Mouse (Mus musculus) limb, embryonic 11.5 days (tissue): ENCODE measurements around the gene Adam10. TPM values are rescaled to one million over a fixed set of nuclear protein-coding genes. Genes with fewer than 3 reads are reported as not detected.
A peak's percentile ranks its signal among the peaks of the same experiment; 100 is the strongest.

ENCODE experiments used
- ATAC-seq: fragments of 200-750 bp; cut with Nextera tagmentation; 2 replicates; pipeline ENCODE4 v1.8.0; 2017; ENCODE audit warnings: low read depth; ENCODE audit not compliant: insufficient number of reproducible peaks, low FRiP score, low TSS enrichment
- DNase-seq: peaks from one replicate; pipeline ENCODE4 v3.0.0-alpha.2; 2015; ENCODE audit warnings: low spot score
- H3K27ac ChIP-seq: fragments of 300-500 bp; sonication (generic); replicated peaks from 2 replicates; pipeline ENCODE4 v1.5.1; 2014; ENCODE audit warnings: low read depth, mild to moderate bottlenecking, low read length
- H3K27me3 ChIP-seq: fragments of 300-500 bp; sonication (generic); 2 replicates; pipeline ENCODE4 v1.6.1; 2014; ENCODE audit warnings: mild to moderate bottlenecking, low read length, mixed read lengths; ENCODE audit not compliant: control insufficient read depth, insufficient read depth
- H3K36me3 ChIP-seq: fragments of 300-500 bp; sonication (generic); 2 replicates; pipeline ENCODE4 v1.6.1; 2014; ENCODE audit warnings: mild to moderate bottlenecking, low read length, moderate library complexity, mixed read lengths; ENCODE audit not compliant: control insufficient read depth, insufficient read depth
- H3K4me1 ChIP-seq: fragments of 300-500 bp; sonication (generic); 2 replicates; pipeline ENCODE4 v1.6.1; 2014; ENCODE audit warnings: low read length, mixed read lengths; ENCODE audit not compliant: control insufficient read depth, insufficient read depth
- H3K4me2 ChIP-seq: fragments of 300-500 bp; sonication (generic); 2 replicates; pipeline ENCODE4 v1.6.1; 2014; ENCODE audit warnings: low read depth, mild to moderate bottlenecking, moderate library complexity; ENCODE audit not compliant: severe bottlenecking
- H3K4me3 ChIP-seq: fragments of 300-500 bp; sonication (generic); 2 replicates; pipeline ENCODE4 v1.5.1; 2014; ENCODE audit warnings: low read depth, low read length
- H3K9ac ChIP-seq: fragments of 300-500 bp; sonication (generic); 2 replicates; pipeline ENCODE4 v1.6.1; 2014; ENCODE audit warnings: mild to moderate bottlenecking, low read length
- H3K9me3 ChIP-seq: fragments of 300-500 bp; sonication (generic); 2 replicates; pipeline ENCODE4 v1.6.1; 2016; ENCODE audit warnings: low read length; ENCODE audit not compliant: control insufficient read depth
- WGBS: fragments of 180-500 bp; shearing (Covaris S2); extraction: QIAGEN DNeasy Blood & Tissue Kit; methylation state at CpG from one replicate; pipeline ENCODE4 v1.1.7; 2014; 5-methylcytosine and 5-hydroxymethylcytosine counted together
- polyA plus RNA-seq: library from polyadenylated mRNA; unstranded; fragments of >200 nt; fragmentation: Nextera tagmentation; extraction: Ambion mirVana; gene quantifications from 2 replicates; pipeline ENCODE4 v1.2.1, GENCODE M21; 2014

Adam10 gene
- polyA plus RNA-seq, 1 experiment from 2014 or later, result 52.4 TPM

GRCm38 (mm10) chr9:70655764-70656129 lies 23.1 kb upstream of the Adam10 start:
- H3K4me1 ChIP-seq, result no peaks in the 10 kb centered on the region
- no peak overlapping the region for H3K27ac ChIP-seq
- H3K4me3 ChIP-seq, result no peak overlapping the region
- DNase-seq (no peak), ATAC-seq (no peak)
- no peak overlapping the region for H3K9ac ChIP-seq
- no peaks in the 10 kb centered on the region for H3K27me3 ChIP-seq
- H3K4me2 ChIP-seq, result peak overlapping the region; percentile 88; the same call in 1 of the 2 replicates
- no peaks in the 10 kb centered on the region for H3K36me3 ChIP-seq
- no peaks in the 10 kb centered on the region for H3K9me3 ChIP-seq
- 53% methylated on average over 2 of the region's 2 CpGs for WGBS

- H3K9ac ChIP-seq, result peak within 1 kb of the TSS; percentile 70
- ATAC-seq (peak; percentile 27), DNase-seq (peak; percentile 50)
- H3K27ac ChIP-seq, result peak within 1 kb of the TSS; percentile 52; the same call in 1 of the 2 replicates
- H3K27me3 ChIP-seq, result no peaks in the 10 kb centered on the region
- H3K4me1 ChIP-seq, result no peaks in the 10 kb centered on the region
- H3K4me2 ChIP-seq, result peak within 1 kb of the TSS; percentile 88
- WGBS, result under 1% methylated on average over 72 of the region's 72 CpGs
- H3K9me3 ChIP-seq, result no peaks in the 10 kb centered on the region
- H3K4me3 ChIP-seq, result peak within 1 kb of the TSS; percentile 56
- no peaks in the 10 kb centered on the region for H3K36me3 ChIP-seq
Observed at GRCm38 (mm10) chr9:70656130-70657007, 22.4 kb upstream of the Adam10 start, which contains the start of gene Gm10642. Gm10642 (plus strand) TSS chr9:70656251.

- H3K9ac ChIP-seq, result peak within 1 kb of the TSS; percentile 70
- H3K27ac ChIP-seq, result peak within 1 kb of the TSS; percentile 52; the same call in 1 of the 2 replicates
- peak within 1 kb of the TSS; percentile 56 for H3K4me3 ChIP-seq
- peak; percentile 97 for ATAC-seq
- no peaks in the 10 kb centered on the region for H3K27me3 ChIP-seq
- WGBS, result 1% methylated on average over 64 of the region's 67 CpGs
- H3K9me3 ChIP-seq, result no peaks in the 10 kb centered on the region
- H3K4me2 ChIP-seq, result peak within 1 kb of the TSS; percentile 88
- H3K36me3 ChIP-seq, result no peaks in the 10 kb centered on the region
- DNase-seq, result peak; percentile 97
- H3K4me1 ChIP-seq, result no peaks in the 10 kb centered on the region
Observed at GRCm38 (mm10) chr9:70657013-70657967, 21.5 kb upstream of the Adam10 start, which contains the start of gene Mindy2. Mindy2 (minus strand) TSS chr9:70657174.

GRCm38 (mm10) chr9:70658266-70658665 lies 20.5 kb upstream of the Adam10 start:
- Histone ChIP-seq H3K9me3 (no peaks in the 10 kb centered on the region), H3K9ac (no peak overlapping the region), H3K4me2 (no peak overlapping the region), H3K4me1 (no peaks in the 10 kb centered on the region), H3K27ac (no peak overlapping the region), H3K27me3 (no peaks in the 10 kb centered on the region), H3K36me3 (no peaks in the 10 kb centered on the region), H3K4me3 (no peak overlapping the region)
- WGBS, result 66% methylated on average over 2 of the region's 2 CpGs
- DNase-seq, result no peak
- ATAC-seq, result no peak

GRCm38 (mm10) chr9:70664847-70665246 lies 13.9 kb upstream of the Adam10 start:
- Histone ChIP-seq H3K4me3 (no peak overlapping the region), H3K27me3 (no peaks in the 10 kb centered on the region), H3K36me3 (no peaks in the 10 kb centered on the region), H3K9ac (no peak overlapping the region), H3K4me1 (no peaks in the 10 kb centered on the region), H3K9me3 (no peaks in the 10 kb centered on the region), H3K27ac (no peak overlapping the region), H3K4me2 (no peak overlapping the region)
- DNase-seq, result no peak
- WGBS, result 66% methylated on average over 4 of the region's 4 CpGs
- no peak for ATAC-seq

GRCm38 (mm10) chr9:70665372-70666145 lies 13.2 kb upstream of the Adam10 start:
- no peak for ATAC-seq
- H3K9me3 ChIP-seq, result no peaks in the 10 kb centered on the region
- no peaks in the 10 kb centered on the region for H3K36me3 ChIP-seq
- 69% methylated on average over 16 of the region's 16 CpGs for WGBS
- H3K27ac ChIP-seq, result no peak overlapping the region
- no peak overlapping the region for H3K4me3 ChIP-seq
- no peak overlapping the region for H3K9ac ChIP-seq
- no peak for DNase-seq
- no peaks in the 10 kb centered on the region for H3K27me3 ChIP-seq
- H3K4me1 ChIP-seq, result no peaks in the 10 kb centered on the region
- no peak overlapping the region for H3K4me2 ChIP-seq

GRCm38 (mm10) chr9:70666811-70667210 lies 12.0 kb upstream of the Adam10 start:
- no peaks in the 10 kb centered on the region for H3K9me3 ChIP-seq
- H3K9ac ChIP-seq, result no peak overlapping the region
- no peaks in the 10 kb centered on the region for H3K4me1 ChIP-seq
- H3K4me2 ChIP-seq, result no peak overlapping the region
- H3K4me3 ChIP-seq, result no peak overlapping the region
- DNase-seq (no peak), ATAC-seq (no peak)
- 74% methylated on average over 7 of the region's 7 CpGs for WGBS
- no peaks in the 10 kb centered on the region for H3K27me3 ChIP-seq
- no peak overlapping the region for H3K27ac ChIP-seq
- no peaks in the 10 kb centered on the region for H3K36me3 ChIP-seq

GRCm38 (mm10) chr9:70668048-70668447 lies 10.7 kb upstream of the Adam10 start:
- Histone ChIP-seq H3K4me2 (no peak overlapping the region), H3K27me3 (no peaks in the 10 kb centered on the region)

More at GRCm38 (mm10) chr9:70668048-70668447, 10.7 kb upstream of the Adam10 start:
- Histone ChIP-seq H3K9ac (no peak overlapping the region), H3K4me3 (no peak overlapping the region), H3K36me3 (no peaks in the 10 kb centered on the region), H3K9me3 (no peaks in the 10 kb centered on the region), H3K27ac (no peak overlapping the region), H3K4me1 (no peaks in the 10 kb centered on the region)
- no peak for ATAC-seq
- no peak for DNase-seq
